In the genomic region with DNA sequence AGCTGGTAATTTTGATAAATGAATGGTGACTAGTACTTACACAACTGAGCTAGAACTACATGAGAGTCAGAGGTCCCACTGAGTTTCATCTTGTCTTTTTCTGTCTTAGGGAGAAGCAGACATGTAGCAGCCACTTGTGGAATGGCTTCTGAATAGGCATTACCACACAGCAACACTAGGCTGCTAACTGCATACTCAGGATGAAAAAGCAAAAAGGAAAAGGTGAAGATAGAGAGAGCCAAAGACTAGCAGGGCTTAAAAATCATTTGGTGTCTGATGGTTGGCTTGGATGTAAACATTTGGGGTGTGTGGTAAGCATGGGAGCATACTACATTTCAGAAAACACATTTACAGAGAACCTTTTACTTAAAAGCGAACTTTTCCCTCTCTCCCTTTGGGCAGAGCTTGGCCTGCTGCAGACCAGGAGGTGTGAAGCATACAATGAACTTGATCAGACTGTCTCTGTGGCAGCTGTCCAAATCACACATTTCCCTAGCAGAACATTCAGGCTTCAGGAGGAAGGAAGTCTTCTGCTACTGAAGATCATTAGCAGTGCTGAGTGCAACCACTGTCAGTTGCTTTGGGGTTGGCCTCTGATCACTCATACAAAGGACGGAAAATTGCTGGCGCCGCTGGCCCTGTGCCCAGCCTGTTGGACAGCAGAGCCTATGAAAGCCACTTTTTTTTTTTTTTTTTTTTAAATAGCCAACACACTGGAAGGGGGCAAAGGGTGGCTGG, we compare ENCODE assay signal across 8 mouse cellular contexts.
DNase-seq lines count a peak whose midpoint lies in the region; ATAC-seq and TF ChIP-seq lines count a peak whose summit lies in the region.
"Had no signal": no experiment of that assay in that cellular context is flagged by ENCODE, and none has a peak within 500 bp of the region (broad histone marks: within the 10 kb centered on the region; RNA-seq: fewer than 3 reads in every experiment).

No protein-coding gene starts in this region.

- WGBS in stomach, embryonic 16.5 days: 34% methylated on average over 4 of the region's 4 CpGs

- peaks cover 7% of the 10 kb centered on the region for H3K4me1 ChIP-seq in stomach, embryonic 16.5 days (ENCODE audit: control insufficient read depth, insufficient read depth, low read length)

- H3K27me3 ChIP-seq in stomach, embryonic 16.5 days (ENCODE audit: control insufficient read depth, insufficient read depth, low read length): no peaks in the 10 kb centered on the region

- H3K4me3 ChIP-seq in layer of hippocampus, adult 2 months: no peak overlapping the region
- no peak overlapping the region for H3K4me3 ChIP-seq in stomach, embryonic 16.5 days (replicated peaks; ENCODE audit: low read length)

- no peak overlapping the region for H3K9ac ChIP-seq in stomach, embryonic 16.5 days (ENCODE audit: low read length)

- no peaks in the 10 kb centered on the region for H3K9me3 ChIP-seq in stomach, embryonic 16.5 days (replicated peaks; ENCODE audit: control insufficient read depth, low read length)

- ATAC-seq in cerebellum, adult (ENCODE audit: insufficient number of reproducible peaks, low FRiP score, low TSS enrichment): peak; percentile 74
- peak; percentile 72; the same call in 1 of the 2 replicates for ATAC-seq in stomach, embryonic 16.5 days (ENCODE audit: insufficient read depth, low FRiP score)

- H3K4me2 ChIP-seq in stomach, embryonic 16.5 days (ENCODE audit: low read depth, low read length): no peak overlapping the region

- no peak overlapping the region for H3K27ac ChIP-seq in layer of hippocampus, adult 2 months
- H3K27ac ChIP-seq in stomach, embryonic 16.5 days (ENCODE audit: low read length): no peak overlapping the region; the same call in 1 of the 2 replicates
- H3K27ac ChIP-seq: macrophage had no signal

- TF ChIP-seq CTCF in layer of hippocampus, adult 2 months (conservative IDR thresholded peaks at IDR 0.05): no peak; the same call in 1 of the 2 replicates

- H3K36me3 ChIP-seq in stomach, embryonic 16.5 days (ENCODE audit: control insufficient read depth, insufficient read depth, low read length): no peaks in the 10 kb centered on the region

- intact Hi-C loops in heart, postnatal 36 days (cut with DNase I): loop anchor here (5.0 kb wide), 1 partner anchor 211 kb away; the partner anchor contains the start of gene Foxc1

- peak; percentile 63 to 67 for DNase-seq in adrenal gland, adult 18-20 months (ENCODE audit: low spot score in 2 of 2)
- peak; percentile 22 to 28 for DNase-seq in frontal cortex, postnatal 14 days (ENCODE audit: low spot score in 2 of 2)
- peak; percentile 63 to 76 for DNase-seq in heart, postnatal 36 days
- peak; percentile 15 to 16 for DNase-seq in layer of hippocampus, adult 2 months (ENCODE audit: low spot score in 2 of 2)
- peak; percentile 90 for DNase-seq in lung, postnatal 10 days

Comparison
In these comparisons a context has a peak if more than half of its experiments do, and no peak if none do; other contexts are left out.
1. DNase-seq: peak in every context shown above with its lines; median percentile 90 in lung, postnatal 10 days; 70 in heart, postnatal 36 days; 65 in adrenal gland, adult 18-20 months; 25 in frontal cortex, postnatal 14 days; 16 in layer of hippocampus, adult 2 months.